Mouse (Mus musculus) WW6 (cell line): ENCODE measurements around the gene Mrtfa.

Experiments used
- DNase-seq: peaks from one replicate; pipeline ENCODE4 v3.0.0-alpha.2; 2013; ENCODE audit warnings: low read depth, low spot score

The Mrtfa gene

GRCm38 (mm10) chr15:81102274-81102879 lies 88.2 kb downstream of the Mrtfa start:
- DNase-seq: no peak

- no peak for DNase-seq
These were observed 89.2 kb downstream of the Mrtfa start for GRCm38 (mm10) chr15:81101316-81101715.

GRCm38 (mm10) chr15:81099269-81099668 lies 91.3 kb downstream of the Mrtfa start:
- no peak for DNase-seq

- DNase-seq: no peak
These were observed 91.9 kb downstream of the Mrtfa start for GRCm38 (mm10) chr15:81098689-81099088.

- DNase-seq: no peak
These were observed 92.7 kb downstream of the Mrtfa start for GRCm38 (mm10) chr15:81097896-81098295.

- DNase-seq: no peak
These were observed 93.1 kb downstream of the Mrtfa start for GRCm38 (mm10) chr15:81097456-81097855.

GRCm38 (mm10) chr15:81096329-81097055 lies 94.1 kb downstream of the Mrtfa start:
- no peak for DNase-seq

GRCm38 (mm10) chr15:81093032-81093431 lies 97.5 kb downstream of the Mrtfa start:
- no peak for DNase-seq

GRCm38 (mm10) chr15:81091718-81092117 lies 98.8 kb downstream of the Mrtfa start:
- no peak for DNase-seq

- no peak for DNase-seq
These were observed 103.0 kb downstream of the Mrtfa start for GRCm38 (mm10) chr15:81087529-81087928.

- no peak for DNase-seq
These were observed 103.7 kb downstream of the Mrtfa start for GRCm38 (mm10) chr15:81086644-81087480.

- DNase-seq: no peak
These were observed 106.7 kb downstream of the Mrtfa start for GRCm38 (mm10) chr15:81083826-81084225.

- DNase-seq: no peak
These were observed 107.3 kb downstream of the Mrtfa start for GRCm38 (mm10) chr15:81083281-81083680.

- no peak for DNase-seq
These were observed 109.3 kb downstream of the Mrtfa start for GRCm38 (mm10) chr15:81081216-81081615.

- no peak for DNase-seq
These were observed 110.2 kb downstream of the Mrtfa start for GRCm38 (mm10) chr15:81080405-81080804.

GRCm38 (mm10) chr15:81079255-81079654 lies 111.3 kb downstream of the Mrtfa start:
- no peak for DNase-seq

GRCm38 (mm10) chr15:81077551-81077950 lies 113.0 kb downstream of the Mrtfa start:
- DNase-seq: no peak

GRCm38 (mm10) chr15:81074543-81074942 lies 116.0 kb downstream of the Mrtfa start:
- DNase-seq: no peak

GRCm38 (mm10) chr15:81073751-81074150 lies 116.8 kb downstream of the Mrtfa start:
- DNase-seq: no peak

- no peak for DNase-seq
These were observed 117.8 kb downstream of the Mrtfa start for GRCm38 (mm10) chr15:81072748-81073147.

GRCm38 (mm10) chr15:81070470-81070869 lies 120.1 kb downstream of the Mrtfa start:
- DNase-seq: no peak

- no peak for DNase-seq
These were observed 121.7 kb downstream of the Mrtfa start for GRCm38 (mm10) chr15:81068641-81069381.
